Mouse (Mus musculus) stomach, postnatal 0 days (tissue): ENCODE results near the gene BC028528.

Source experiments
- CTCF ChIP-seq: IDR thresholded peaks from 2 replicates; pipeline ENCODE4 v1.5.1; 2016; ENCODE audit warnings: antibody characterized with exemption, low read depth, mild to moderate bottlenecking, moderate library complexity
- EP300 ChIP-seq: optimal IDR thresholded peaks from 2 replicates; pipeline ENCODE3; 2016; ENCODE audit warnings: antibody characterized with exemption

GRCm38 (mm10) chr3:95860323-95860722 is 31.5 kb downstream of the BC028528 start:
- no peak for TF ChIP-seq EP300
- TF ChIP-seq CTCF: peak; percentile 59
